Mouse (Mus musculus) hindbrain, embryonic 11.5 days (tissue): Measurements from ENCODE around the gene Endou. TPM values are rescaled to one million over a fixed set of nuclear protein-coding genes. Genes with fewer than 3 reads are reported as not detected.
"Not testable (repeated sequence)": the region's sequence is repeated elsewhere in the genome, so short reads cannot be mapped to it uniquely, and the experiment has no call there.

ENCODE experiments used
- ATAC-seq: fragments of 200-750 bp; cut with Nextera tagmentation; 2 replicates; pipeline ENCODE4 v1.8.0; 2017; ENCODE audit warnings: mild to moderate bottlenecking, moderate TSS enrichment, moderate library complexity; ENCODE audit not compliant: low FRiP score
- DNase-seq: peaks from one replicate; pipeline ENCODE4 v3.0.0-alpha.2; 2015; ENCODE audit warnings: low spot score
- H3K27ac ChIP-seq: fragments of 300-500 bp; sonication (generic); 2 replicates; pipeline ENCODE4 v1.5.1; 2014; ENCODE audit warnings: mild to moderate bottlenecking, low read depth, low read length
- H3K27me3 ChIP-seq: fragments of 300-500 bp; sonication (generic); 2 replicates; pipeline ENCODE4 v1.6.1; 2014; ENCODE audit warnings: mild to moderate bottlenecking, low read length, moderate library complexity, mixed read lengths; ENCODE audit not compliant: control insufficient read depth, insufficient read depth
- H3K36me3 ChIP-seq: fragments of 300-500 bp; sonication (generic); 2 replicates; pipeline ENCODE4 v1.6.1; 2014; ENCODE audit warnings: mild to moderate bottlenecking, low read length, moderate library complexity, mixed read lengths; ENCODE audit not compliant: control insufficient read depth, insufficient read depth
- H3K4me1 ChIP-seq: fragments of 300-500 bp; sonication (generic); replicated peaks from 2 replicates; pipeline ENCODE4 v1.6.1; 2014; ENCODE audit warnings: low read length, mixed read lengths; ENCODE audit not compliant: control insufficient read depth, insufficient read depth
- H3K4me2 ChIP-seq: fragments of 300-500 bp; sonication (generic); replicated peaks from 2 replicates; pipeline ENCODE4 v1.6.1; 2014; ENCODE audit warnings: mild to moderate bottlenecking, low read depth, low read length
- H3K4me3 ChIP-seq: fragments of 300-500 bp; sonication (generic); 2 replicates; pipeline ENCODE4 v1.5.1; 2014; ENCODE audit warnings: low read depth, low read length
- H3K9ac ChIP-seq: fragments of 300-500 bp; sonication (generic); 2 replicates; pipeline ENCODE4 v1.6.1; 2014; ENCODE audit warnings: low read depth, low read length
- H3K9me3 ChIP-seq: fragments of 300-500 bp; sonication (generic); 2 replicates; pipeline ENCODE4 v1.6.1; 2016; ENCODE audit warnings: low read length; ENCODE audit not compliant: control insufficient read depth
- WGBS: fragments of 180-500 bp; shearing (Covaris S2); extraction: QIAGEN DNeasy Blood & Tissue Kit; methylation state at CpG from one replicate; pipeline ENCODE4 v1.1.7; 2014; 5-methylcytosine and 5-hydroxymethylcytosine counted together
- polyA plus RNA-seq: library from polyadenylated mRNA; unstranded; fragments of >200 nt; fragmentation: Nextera tagmentation; extraction: Ambion mirVana; gene quantifications from 2 replicates; pipeline ENCODE4 v1.2.1, GENCODE M21; 2014

The Endou gene
- polyA plus RNA-seq, 1 experiment from 2014 or later = 0.11 TPM

DNA sequence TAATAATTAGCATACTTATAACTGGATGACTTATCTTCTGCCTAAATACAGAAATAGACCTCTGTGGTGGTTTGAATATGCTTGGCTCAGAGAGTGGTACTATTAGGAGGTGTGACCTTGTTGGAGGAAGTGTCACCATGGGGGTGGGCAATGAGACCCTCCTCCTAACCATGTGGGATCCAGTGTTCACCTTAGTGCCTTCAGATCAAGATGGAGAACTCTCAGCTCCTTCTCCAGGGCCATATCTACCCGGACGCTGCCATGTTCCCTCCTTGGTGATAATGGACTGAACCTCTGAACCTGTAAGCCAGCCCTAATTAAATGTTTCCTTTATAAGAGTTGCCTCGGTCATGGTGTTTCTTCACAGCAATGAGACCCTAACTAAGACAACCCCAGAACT is 53.8 kb downstream of the Endou start:
- no peak for DNase-seq
- Histone ChIP-seq H3K36me3 (peaks cover 16% of the 10 kb centered on the region), H3K27me3 (no peaks in the 10 kb centered on the region), H3K4me1 (no peaks in the 10 kb centered on the region), H3K4me2 (no peak overlapping the region), H3K27ac (no peak overlapping the region), H3K4me3 (no peak overlapping the region), H3K9ac (no peak overlapping the region), H3K9me3 (no peaks in the 10 kb centered on the region)
- 96% methylated on average over 3 of the region's 3 CpGs for WGBS
- ATAC-seq = no peak

DNA sequence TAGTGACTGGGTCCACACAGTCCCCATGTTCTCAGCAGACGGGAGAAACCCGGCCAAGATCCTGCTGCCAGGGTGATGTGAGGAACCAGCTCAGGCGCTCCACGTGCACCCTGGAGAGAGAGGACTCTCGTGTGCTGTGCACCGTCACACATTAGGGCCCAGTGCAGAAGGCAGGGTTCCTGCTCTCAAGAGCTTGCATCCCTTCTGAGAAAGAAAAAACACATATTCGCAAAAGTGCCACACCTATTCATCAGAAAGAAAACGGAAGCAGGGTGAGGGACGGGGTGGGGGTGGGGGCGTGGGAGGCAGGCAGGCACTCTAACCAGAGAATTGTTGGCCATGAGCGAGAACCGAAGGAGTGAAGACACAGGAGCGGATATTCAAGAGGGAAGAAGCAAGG is 55.2 kb downstream of the Endou start:
- Histone ChIP-seq H3K4me2 (no peak overlapping the region), H3K4me1 (no peaks in the 10 kb centered on the region), H3K27me3 (no peaks in the 10 kb centered on the region), H3K4me3 (no peak overlapping the region), H3K9ac (no peak overlapping the region), H3K27ac (no peak overlapping the region), H3K9me3 (no peaks in the 10 kb centered on the region), H3K36me3 (peaks cover 15% of the 10 kb centered on the region)
- DNase-seq (no peak), ATAC-seq (no peak)
- 90% methylated on average over 13 of the region's 13 CpGs for WGBS

DNA sequence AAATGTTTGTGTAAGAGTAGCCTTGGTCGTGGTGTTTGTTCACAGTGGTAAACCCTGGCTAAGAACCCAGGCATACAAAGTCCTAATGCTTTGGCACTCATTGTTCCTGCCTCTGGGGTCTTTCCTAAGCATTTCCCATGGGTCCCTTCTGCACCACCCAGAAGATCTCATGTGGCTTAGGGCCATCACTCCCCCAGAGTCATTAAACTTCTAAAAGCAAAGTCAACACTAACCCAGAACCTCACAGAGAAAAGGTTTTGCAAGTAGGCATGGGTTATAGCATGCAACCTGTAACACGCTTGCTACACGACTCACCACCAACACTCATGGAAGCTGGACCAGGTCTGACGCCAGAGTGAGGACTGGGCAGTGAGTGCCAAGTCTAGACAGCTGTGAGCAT is 56.7 kb downstream of the Endou start:
- Histone ChIP-seq H3K27ac (no peak overlapping the region), H3K4me2 (no peak overlapping the region), H3K36me3 (peaks cover 15% of the 10 kb centered on the region), H3K4me1 (no peaks in the 10 kb centered on the region), H3K9me3 (no peaks in the 10 kb centered on the region), H3K27me3 (no peaks in the 10 kb centered on the region), H3K9ac (no peak overlapping the region), H3K4me3 (no peak overlapping the region)
- ATAC-seq = no peak
- 93% methylated on average over 4 of the region's 4 CpGs for WGBS
- no peak for DNase-seq

DNA sequence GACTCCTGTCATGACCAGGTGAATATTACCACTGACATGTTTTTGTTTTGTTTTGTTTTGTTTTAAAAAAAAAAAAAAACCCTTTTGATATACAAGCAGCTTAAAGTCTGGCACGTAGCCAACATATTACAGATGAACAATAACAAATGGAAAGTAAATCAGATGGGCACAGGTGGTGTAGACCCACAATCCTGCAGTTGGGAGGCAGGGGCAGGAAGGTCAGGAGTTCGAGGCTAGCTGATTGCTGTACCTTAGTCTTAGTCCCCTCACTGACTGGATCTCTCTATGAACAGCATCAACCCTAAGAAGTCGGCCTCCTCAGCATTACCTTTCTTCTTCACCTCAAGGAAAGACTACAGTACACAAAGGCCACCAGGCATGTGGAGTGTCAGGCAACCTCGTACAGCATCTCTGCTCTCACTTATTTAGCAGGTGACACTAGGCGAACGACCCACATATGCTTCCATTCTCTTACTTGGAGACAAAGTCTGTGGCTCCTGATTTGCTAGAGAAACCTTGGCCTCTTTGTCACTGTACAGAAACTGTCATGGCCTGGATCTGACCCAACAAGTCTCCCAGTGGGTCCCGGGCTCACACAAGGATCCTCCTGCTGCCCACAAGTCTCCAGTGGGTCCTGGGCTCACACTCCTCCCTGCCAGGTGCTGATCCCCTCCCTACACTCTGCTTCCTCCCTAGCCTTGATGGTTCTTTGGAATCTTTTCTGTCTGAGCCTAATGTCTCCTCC is 57.7 kb downstream of the Endou start:
- Histone ChIP-seq H3K4me1 (no peaks in the 10 kb centered on the region), H3K36me3 (peaks cover 15% of the 10 kb centered on the region), H3K9ac (no peak overlapping the region), H3K9me3 (no peaks in the 10 kb centered on the region), H3K27me3 (no peaks in the 10 kb centered on the region), H3K4me2 (no peak overlapping the region), H3K27ac (no peak overlapping the region), H3K4me3 (no peak overlapping the region)
- ATAC-seq = no peak
- 95% methylated on average over 7 of the region's 7 CpGs for WGBS
- DNase-seq = no peak

DNA sequence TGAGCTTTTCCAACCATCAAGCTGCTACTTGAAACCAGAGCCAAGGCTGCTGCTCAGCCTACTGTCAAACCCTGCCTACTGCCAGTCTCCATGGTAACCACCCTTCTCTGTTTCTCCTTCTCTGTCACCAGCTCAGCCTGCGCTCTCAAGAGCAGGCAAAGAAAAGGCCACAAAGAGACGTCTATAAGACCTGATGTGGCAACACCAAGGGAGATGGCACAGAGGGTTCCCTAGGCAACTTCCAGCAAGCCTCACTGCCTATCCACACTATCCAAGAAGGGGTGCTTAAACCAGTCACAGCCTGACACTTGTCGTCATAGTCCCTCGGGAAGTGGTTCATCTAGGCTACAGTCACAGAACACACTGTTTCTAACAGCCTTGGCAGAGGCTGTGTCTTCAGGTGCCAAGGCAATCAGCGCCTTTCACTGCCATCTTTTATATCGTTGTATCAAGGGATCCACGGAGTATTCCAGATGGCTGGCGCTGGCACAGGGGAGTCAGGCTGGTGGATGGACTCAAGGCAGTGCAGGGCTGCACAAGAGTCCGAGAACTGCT is 58.9 kb downstream of the Endou start:
- 77% methylated on average over 9 of the region's 9 CpGs for WGBS
- Histone ChIP-seq H3K27me3 (no peaks in the 10 kb centered on the region), H3K4me2 (no peak overlapping the region), H3K36me3 (peaks cover 10% of the 10 kb centered on the region; the same call in 1 of the 2 replicates), H3K9me3 (no peaks in the 10 kb centered on the region), H3K27ac (no peak overlapping the region), H3K9ac (no peak overlapping the region), H3K4me1 (0 out of 2 replicates have a peak, but pooled peaks cover 2% of the 10 kb centered on the region), H3K4me3 (no peak overlapping the region)
- DNase-seq (peak; percentile 48), ATAC-seq (peak; percentile 56)

DNA sequence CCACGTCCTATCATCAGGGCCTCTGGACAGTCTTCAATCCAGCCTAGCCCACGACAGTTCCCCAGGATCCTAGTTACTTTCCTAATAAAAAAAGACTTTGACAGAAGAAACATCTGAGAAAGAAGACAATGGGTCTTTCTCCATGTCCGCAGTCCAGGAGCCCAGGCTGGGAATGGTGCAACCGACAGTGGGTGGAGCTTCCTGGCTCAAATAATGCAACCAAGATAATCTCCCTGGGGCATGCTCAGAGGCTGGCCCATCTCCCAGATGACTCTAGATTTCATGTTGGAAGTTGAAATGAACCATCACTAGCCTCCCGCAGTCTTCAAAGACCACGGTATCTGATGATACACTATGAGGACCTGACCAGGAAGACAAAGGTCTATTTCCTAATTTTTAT is 60.6 kb downstream of the Endou start:
- 90% methylated on average over 6 of the region's 6 CpGs for WGBS
- no peaks in the 10 kb centered on the region for H3K9me3 ChIP-seq
- H3K27ac ChIP-seq = no peak overlapping the region
- 0 out of 2 replicates have a peak, but pooled peaks cover 2% of the 10 kb centered on the region for H3K4me1 ChIP-seq
- DNase-seq = no peak
- H3K4me3 ChIP-seq = no peak overlapping the region
- H3K9ac ChIP-seq = no peak overlapping the region
- H3K4me2 ChIP-seq = no peak overlapping the region
- no peaks in the 10 kb centered on the region for H3K27me3 ChIP-seq
- ATAC-seq = no peak
- H3K36me3 ChIP-seq = peaks cover 8% of the 10 kb centered on the region; the same call in 1 of the 2 replicates

DNA sequence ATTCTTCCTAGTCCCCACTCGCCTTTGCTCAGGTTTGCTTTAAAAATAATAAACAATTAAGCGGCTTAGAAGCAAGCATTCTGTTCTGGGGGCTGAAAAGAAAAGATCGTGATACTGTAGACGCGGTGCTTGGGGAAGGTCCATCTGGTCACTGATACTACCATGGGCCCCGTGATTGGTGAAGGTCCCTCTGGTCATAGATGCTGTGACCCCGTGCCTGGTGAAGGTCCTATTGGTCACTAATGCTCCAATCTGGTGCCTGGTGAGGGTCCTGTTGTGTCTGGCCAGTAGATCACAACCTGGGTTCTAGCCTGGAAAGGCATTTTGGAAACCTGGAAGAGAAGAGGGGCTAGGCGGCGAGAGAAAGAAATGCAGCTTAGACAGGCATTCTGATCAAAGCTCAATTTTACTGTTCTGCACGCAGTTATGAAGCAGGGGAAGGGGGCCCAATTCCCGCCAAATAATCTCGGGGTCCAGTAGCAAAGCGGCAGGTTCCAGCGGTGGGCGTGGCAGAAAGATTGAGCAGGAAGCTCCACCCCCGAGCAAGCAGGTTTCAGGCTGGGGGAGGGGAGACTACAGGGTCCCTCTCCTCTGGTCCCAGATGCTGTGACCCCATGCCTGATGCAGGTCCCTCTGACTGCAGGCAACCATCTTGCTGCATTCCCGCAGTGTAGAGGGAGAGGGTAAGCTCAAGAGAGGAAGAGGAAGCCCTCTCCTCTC is 62.8 kb downstream of the Endou start:
- not testable (repeated sequence) for H3K9me3 ChIP-seq, H3K27ac ChIP-seq, H3K4me3 ChIP-seq, H3K4me2 ChIP-seq, DNase-seq, H3K27me3 ChIP-seq, H3K9ac ChIP-seq, H3K36me3 ChIP-seq, ATAC-seq, H3K4me1 ChIP-seq
- WGBS = 71% methylated on average over 17 of the region's 17 CpGs

DNA sequence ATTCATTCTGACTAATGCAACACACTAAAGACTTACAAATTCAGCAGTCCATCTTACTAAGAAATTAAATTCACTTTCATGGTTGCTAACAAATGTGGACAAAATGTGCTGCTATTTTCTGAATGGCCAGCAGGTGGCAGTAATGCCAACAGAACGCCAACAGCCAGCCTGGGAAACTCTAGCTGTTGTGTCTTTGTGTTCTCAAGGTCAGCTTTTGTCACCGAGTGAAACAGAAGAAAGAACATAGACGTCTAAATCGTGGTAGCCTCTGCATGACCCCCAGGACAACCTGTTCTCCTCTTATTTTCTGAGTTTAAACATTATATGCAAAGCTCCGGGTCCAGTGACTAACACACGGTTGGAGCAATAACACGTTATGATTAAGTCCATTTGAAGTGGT is 63.7 kb downstream of the Endou start:
- DNase-seq = peak; percentile 89
- 0 out of 2 replicates have a peak, but pooled peaks cover 2% of the 10 kb centered on the region for H3K4me1 ChIP-seq
- no peak overlapping the region for H3K4me3 ChIP-seq
- no peak for ATAC-seq
- no peak overlapping the region for H3K4me2 ChIP-seq
- no peaks in the 10 kb centered on the region for H3K27me3 ChIP-seq
- H3K9ac ChIP-seq = no peak overlapping the region
- 37% methylated on average over 7 of the region's 7 CpGs for WGBS
- H3K27ac ChIP-seq = no peak overlapping the region
- H3K9me3 ChIP-seq = no peaks in the 10 kb centered on the region
- no peaks in the 10 kb centered on the region for H3K36me3 ChIP-seq
